Mouse (Mus musculus) brain, embryonic 18.5 days (tissue): ENCODE data around the gene Egfr.

Source experiments
- DNase-seq: peaks from one replicate; pipeline ENCODE4 v3.0.0-alpha.2; 2012; ENCODE audit warnings: low read depth, low spot score

Gene Egfr

GRCm38 (mm10) chr11:16829468-16829867 is 77.5 kb downstream of the Egfr start:
- no peak for DNase-seq

- no peak for DNase-seq
Measured at GRCm38 (mm10) chr11:16830531-16831227, 78.7 kb downstream of the Egfr start.

GRCm38 (mm10) chr11:16831974-16832464 is 80.0 kb downstream of the Egfr start:
- DNase-seq, result peak; percentile 60

- no peak for DNase-seq
Measured at GRCm38 (mm10) chr11:16838772-16839171, 86.8 kb downstream of the Egfr start.

DNA sequence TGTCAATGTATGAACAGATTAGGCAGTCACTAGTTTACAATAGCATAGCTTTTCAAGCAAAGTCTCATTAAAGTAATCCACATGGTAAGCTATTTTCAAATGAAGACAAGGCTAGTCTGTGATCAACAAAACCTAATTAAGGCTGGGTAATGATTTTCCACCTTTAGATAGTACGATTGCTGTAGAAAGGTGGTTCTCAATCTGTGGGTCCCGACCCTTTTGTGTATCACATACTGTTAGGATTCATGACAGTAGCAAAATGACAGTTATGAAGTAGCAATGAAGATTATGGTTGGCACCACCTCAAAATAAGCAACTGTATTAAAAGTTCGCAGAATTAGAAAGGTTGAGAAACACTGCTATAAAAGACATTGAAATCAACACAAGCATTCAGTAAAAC is 90.9 kb downstream of the Egfr start:
- no peak for DNase-seq

DNA sequence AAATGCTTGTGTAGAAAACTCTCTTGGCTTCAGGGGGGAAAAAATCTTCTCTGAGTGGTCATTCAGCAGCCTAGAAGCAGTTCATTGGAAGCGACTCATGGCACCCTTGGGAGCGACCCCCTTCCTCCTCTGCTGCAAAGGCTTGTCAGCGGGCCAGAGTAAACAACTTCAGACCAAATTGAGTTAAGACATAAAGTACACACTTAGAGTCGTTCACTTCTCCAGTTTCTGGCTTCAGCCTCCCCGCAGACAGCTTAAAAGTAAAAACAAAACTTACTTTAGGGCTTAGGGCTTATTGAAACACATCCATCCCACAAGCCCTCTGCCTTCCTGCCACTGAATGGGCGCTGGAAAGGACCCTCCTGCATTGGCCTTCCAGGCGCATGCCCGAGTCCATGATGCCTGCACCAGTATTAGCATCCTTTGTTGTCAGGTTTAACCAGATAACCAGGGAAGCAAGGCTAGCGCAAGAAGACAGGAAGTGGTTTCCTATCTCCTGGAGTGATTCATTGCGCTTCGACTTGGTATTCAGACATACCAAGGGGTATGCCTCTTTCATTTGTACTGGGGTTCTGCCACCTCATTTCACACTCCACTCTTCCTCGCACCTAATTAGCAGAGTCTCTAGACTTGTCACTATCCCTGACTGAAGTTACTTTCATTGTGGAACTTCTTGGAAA is 92.0 kb downstream of the Egfr start:
- DNase-seq, result no peak

DNA sequence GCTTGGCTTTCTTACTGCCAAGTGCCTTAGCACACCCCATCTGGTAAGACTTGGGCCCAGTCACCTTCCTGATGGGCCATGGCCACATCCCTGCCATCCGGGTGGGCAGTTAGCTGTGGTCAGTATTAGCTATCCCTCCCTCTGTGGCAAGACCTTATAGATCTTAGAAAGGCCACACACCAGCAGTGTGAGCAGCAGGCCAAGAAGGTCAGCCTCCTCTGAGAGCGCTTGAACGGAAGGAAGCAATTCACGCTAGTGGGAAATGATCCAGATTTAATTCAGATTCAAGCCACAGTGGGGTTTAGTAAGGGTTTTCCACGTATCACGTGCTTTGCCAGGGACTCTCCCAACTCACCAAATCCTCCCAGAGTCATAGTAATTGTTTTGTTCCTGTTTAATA is 96.9 kb downstream of the Egfr start:
- DNase-seq, result no peak

GRCm38 (mm10) chr11:16851361-16851760 is 99.4 kb downstream of the Egfr start:
- no peak for DNase-seq

GRCm38 (mm10) chr11:16854111-16854510 is 102.1 kb downstream of the Egfr start:
- no peak for DNase-seq

GRCm38 (mm10) chr11:16857346-16857745 is 105.3 kb downstream of the Egfr start:
- DNase-seq, result no peak

DNA sequence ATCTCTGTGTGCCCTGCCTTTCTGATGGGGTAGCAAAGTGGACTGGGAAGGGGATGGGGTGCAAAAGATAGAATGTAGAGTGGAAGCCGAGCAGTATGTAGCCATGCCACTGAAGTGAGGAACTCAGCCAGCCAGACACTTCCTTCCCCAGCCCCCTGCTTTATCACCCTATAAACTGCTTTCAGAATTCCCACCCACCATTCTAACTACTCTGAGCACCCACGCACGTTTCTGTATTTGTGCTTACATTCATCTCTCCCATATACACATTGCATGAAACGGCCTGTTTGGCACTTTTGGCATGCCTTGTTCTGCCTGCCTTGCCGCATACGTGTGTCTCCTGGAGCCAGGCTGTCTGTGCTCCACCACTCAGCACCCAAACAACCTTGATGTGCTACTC is 109.0 kb downstream of the Egfr start:
- DNase-seq, result no peak

GRCm38 (mm10) chr11:16863547-16863946 is 111.5 kb downstream of the Egfr start:
- no peak for DNase-seq

DNA sequence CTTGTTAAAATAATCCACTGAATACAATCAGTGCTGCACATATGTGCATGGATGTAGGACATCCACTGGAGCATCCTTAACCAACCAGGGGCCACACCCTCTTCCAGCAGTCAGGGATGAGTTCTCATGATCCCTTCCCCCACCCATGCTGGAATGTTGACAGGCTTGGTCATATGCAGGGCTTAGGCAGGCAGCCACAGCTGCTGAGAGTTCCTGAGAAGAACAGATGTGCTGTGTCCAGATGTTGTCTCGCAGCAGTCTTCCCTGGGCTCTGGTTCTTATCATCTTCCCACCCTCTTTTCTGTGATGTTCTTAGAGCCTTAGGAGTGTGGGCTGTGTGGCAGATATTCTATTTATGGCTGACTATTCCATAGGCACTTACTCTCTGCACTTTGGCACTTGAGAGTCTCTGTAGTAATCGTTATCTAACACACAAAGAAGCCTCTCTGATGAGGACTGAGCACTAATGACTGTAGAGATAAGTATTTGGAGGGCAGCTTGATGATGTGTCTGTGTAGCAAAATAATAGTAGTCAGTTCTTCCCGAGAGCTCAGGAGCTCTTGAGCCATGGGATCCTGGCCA is 113.1 kb downstream of the Egfr start:
- no peak for DNase-seq

DNA sequence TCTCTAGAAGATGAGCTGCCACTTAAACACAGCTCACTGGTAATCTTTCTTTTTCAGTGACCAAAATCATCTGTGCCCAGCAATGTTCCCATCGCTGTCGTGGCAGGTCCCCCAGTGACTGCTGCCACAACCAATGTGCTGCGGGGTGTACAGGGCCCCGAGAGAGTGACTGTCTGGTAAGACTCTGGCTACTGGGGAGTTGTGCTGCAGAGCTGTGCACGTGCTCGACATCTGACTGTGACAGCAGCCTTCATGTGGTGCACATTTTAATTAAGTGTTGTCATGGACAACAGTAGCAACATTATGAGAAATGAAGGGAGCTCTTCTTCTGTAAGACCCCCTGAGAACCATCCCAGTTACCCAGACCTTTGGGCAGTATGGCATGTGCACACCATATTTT is 116.0 kb downstream of the Egfr start:
- DNase-seq, result no peak

DNA sequence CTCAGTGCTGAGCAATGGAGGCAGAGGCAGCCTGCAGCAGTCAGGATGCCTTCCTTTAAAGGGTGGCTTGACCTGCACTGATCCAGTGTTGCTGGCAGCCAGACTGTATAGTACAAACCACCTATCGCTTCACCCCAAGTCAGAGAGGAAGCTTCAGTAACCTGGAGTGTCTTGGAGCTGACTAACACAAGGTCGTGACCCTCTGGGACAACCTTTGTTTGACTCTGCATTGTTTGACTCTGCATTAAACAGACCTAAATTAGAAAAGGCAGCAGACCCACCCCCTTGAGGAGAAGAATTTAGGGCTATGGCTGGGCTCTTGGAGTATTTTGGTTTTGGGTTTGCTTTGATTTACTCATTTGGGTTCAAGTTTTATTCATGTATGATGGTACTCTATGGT is 117.5 kb downstream of the Egfr start:
- DNase-seq, result no peak

DNA sequence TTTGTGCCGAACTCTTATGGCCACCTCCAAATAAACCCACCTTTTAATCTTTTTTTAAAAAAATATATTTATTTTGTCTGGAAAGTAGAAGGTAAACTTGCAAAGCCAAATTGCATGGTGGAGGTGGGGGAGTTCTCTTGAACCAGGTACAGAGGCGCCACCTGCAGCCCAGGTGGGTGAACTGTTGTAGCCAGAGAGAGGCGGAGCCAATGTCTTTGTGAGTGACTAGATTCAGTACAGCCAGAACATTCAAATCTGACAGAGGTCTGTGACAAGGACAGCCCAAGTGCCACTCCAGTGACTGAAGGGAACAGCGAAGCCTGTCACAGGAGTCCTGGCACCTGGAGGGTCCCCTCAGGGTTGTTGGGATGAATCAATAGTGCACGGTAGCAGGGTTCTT is 119.1 kb downstream of the Egfr start:
- DNase-seq, result no peak

- no peak for DNase-seq
Measured at GRCm38 (mm10) chr11:16877676-16878378, 125.8 kb downstream of the Egfr start.

- no peak for DNase-seq
Measured at GRCm38 (mm10) chr11:16881932-16882331, 129.9 kb downstream of the Egfr start.

DNA sequence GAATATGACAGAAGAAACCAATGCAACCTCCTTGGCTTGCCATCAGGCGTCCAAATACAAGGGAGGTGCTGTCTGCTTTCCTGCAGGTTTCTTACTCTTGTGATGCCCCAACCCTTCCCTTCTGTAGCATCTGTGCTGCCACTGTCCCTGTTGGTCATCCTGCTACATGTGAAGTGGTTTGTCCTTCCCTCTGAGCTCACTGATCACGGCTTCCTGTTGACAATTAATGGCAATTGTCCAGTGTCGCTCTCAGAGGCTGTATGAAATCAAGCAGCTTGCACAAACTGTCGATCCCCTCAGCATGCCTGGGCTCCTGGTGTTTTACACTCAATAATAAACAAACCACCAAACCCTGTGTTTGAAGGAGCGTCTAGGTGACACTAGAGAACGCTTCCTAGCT is 134.1 kb downstream of the Egfr start:
- no peak for DNase-seq

DNA sequence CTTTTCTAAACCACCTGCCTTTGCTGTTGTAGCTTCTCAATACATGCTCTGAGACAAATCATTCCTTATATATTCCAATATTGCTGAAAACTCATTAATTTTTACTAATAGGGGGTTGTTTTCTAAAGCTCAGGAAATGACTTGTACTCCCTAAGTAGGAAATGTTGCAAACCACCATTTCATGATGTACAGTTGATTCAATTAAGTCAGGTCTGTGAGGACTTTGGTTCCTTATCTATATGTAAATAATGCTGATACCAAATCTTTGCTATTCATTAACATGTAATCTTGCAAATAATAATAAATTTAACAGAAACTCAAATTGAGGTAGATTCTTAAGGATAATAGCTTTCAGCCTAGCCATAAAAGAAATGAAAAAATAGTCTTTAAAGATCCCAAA is 136.1 kb downstream of the Egfr start:
- no peak for DNase-seq

DNA sequence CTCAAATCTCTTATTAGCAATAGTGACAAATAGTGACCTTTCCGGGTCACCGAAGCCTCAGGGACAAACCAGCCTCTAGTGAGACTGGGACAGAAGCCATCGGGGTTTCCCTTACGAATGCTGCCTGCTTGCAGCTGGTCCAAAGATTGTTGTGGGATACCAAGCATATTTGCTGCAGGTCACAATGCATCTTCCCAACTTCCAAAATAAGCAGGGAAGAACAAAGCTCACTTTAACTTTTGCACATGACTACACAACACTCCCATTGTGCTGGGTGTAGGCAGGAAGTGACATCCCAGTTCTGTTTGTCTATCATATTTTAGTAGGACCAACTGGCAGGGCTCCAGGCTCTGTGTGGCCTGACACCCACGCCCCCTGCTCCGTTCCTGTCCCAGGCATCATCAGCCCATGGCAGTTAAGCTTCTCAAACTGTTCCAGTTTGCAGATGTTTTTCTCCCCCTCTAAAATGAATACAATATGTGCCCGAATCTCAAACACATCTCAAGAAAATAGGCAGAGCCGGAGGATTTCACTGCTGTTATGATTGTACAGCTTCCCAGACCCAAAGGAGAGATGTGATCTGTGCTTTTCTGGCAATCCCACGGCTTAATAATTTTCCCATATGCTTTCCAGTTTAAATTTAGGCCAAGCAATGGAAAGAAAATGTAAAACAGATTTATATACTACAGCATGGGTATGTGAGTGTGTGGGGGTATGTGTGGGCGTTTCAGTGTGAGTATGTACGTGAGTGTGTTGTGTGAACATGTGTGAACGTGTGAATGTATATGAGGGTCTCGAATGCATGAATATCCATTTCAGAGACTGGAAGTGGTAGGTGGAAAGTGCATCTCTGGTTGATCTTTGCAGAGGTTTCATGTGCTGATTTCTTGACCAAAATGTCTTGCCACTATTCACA is 143.7 kb downstream of the Egfr start:
- DNase-seq, result no peak
